Mouse (Mus musculus) urinary bladder, postnatal 25 days (tissue): ENCODE data around the gene Osgepl1.
A peak's percentile ranks its signal among the peaks of the same experiment; 100 is the strongest.
"Not testable (repeated sequence)": the region's sequence is repeated elsewhere in the genome, so short reads cannot be mapped to it uniquely, and the experiment has no call there.

Experiments
- DNase-seq: peaks from one replicate; pipeline ENCODE4 v3.0.0; 2022; ENCODE audit warnings: low spot score

The Osgepl1 gene

GRCm38 (mm10) chr1:53312989-53313967 is at the start of gene Osgepl1:
Gene Osgepl1 (plus strand): TSS chr1:53313624.
- DNase-seq, result peak; percentile 81

DNA sequence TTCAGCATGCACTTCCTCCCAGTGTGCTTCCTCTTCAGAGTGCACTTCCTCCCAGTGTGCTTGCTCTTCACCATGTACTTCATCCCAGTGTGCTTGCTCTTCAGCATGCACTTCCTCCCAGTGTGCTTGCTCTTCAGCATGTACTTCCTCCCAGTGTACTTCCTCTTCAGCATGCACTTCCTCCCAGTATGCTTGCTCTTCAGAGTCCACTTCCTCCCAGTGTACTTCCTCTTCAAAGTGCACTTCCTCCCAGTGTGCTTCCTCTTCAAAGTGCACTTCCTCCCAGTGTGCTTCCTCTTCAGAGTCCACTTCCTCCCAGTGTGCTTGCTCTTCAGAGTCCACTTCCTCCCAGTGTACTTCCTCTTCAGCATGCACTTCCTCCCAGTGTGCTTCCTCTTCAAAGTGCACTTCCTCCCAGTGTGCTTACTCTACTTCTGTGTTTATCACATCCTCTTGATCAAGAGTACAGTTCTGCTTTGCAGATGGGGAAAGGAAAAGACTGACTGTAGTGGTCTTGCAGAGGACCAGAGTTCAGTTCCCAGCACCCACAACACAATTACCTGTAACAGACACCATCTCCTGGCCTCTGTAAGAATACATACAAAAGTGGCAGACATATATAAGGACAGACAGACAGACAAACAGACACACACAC is 48.3 kb upstream of the Osgepl1 start:
- DNase-seq, result not testable (repeated sequence)

GRCm38 (mm10) chr1:53269901-53270300 is 43.5 kb upstream of the Osgepl1 start:
- no peak for DNase-seq

GRCm38 (mm10) chr1:53272646-53273045 is 40.8 kb upstream of the Osgepl1 start:
- no peak for DNase-seq

GRCm38 (mm10) chr1:53291197-53291596 is 22.2 kb upstream of the Osgepl1 start:
- no peak for DNase-seq

GRCm38 (mm10) chr1:53296581-53297383 is 16.6 kb upstream of the Osgepl1 start, which contains the start of the genes Pms1, Ormdl1 and Gm28778:
Gene Pms1 (minus strand): TSS chr1:53297018.
Gene Ormdl1 (plus strand): TSS chr1:53297095.
Gene Gm28778 (plus strand): TSS chr1:53297111.
- DNase-seq, result peak; percentile 94

DNA sequence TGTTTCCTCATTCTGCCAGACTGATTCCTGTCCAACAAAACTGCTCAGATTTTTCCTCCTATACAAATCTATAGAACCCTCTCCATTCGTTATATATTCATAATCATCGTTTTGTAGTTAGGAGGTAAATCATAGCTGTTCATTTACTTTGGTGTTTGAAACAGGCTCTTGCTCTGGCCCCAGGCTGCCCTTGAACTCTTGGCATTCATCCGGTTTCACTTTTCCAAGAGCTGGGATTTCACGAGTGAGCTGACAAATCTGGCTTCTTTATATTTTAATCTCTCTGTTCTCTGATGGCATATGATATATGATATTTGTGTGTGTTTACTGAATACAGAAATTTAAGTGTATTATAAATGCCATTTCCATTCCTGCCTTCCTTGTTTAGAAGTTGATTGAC is 12.9 kb upstream of the Osgepl1 start:
- DNase-seq, result no peak

DNA sequence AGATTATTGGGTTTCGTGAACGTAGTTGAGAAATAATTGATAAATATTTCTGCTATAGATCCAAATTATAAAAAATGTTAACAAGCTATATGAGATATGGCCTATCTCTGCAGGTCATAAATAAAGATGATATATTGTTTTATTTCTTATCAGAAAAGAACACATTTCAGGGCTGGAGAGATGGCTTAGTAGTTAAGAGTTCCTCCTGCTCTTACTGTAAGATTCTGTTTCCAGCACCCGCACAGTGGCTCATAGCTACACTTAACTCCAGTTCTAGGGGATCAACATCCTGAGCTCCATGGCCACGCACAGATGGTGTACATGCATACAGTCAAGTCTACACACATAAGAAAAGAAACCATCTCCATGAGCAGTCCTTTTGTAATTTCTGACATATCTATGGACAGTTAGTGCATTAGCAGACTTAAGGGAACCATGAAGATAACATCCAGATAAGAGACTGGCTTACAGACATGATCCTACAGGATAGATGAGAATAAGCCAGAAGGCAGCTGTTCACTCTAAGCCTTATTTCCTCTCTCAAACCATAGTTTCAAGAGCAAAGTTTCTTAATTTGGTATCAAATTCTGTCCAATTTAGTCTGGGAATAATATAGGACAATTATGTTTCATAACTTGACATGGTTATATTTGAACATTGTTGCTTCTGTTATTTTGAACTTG is 8.4 kb downstream of the Osgepl1 start:
- no peak for DNase-seq

DNA sequence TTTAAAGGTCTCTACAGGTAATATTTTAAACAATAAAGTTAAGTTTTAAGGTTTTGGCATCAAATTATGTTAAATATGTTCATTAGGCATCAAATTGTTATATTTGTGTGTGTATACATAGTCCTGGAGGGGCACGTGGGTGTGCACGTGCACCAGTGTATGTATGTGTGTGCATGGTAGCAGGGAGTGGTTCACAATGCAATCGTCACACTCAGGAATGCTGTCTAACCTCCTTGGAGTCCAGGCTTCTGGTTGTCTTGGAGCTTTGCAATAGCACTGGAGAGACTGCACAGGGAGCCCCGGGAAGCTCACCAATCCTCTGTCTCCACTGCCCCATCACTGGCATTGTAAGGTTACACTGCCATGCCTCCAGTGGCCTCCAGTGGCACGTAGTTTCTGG is 9.8 kb downstream of the Osgepl1 start:
- DNase-seq, result no peak

DNA sequence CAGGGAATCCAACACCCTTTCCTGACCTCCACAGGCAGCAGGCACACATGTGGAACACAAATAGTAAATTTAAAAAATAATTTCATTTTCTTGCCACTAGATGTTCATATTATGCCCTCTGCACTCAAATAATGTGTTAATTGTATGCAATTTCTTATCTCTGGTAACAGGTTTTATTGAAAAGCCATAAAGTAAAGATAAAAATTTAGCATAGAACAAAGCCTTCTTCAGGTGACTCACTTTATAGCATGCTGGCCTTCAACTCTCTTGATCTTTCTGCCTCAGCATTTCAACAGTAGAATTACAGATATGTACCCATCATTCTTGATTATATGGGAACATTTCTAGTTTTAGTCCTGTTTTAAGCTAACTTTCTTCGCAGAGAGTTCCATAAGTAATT is 10.9 kb downstream of the Osgepl1 start:
- no peak for DNase-seq

DNA sequence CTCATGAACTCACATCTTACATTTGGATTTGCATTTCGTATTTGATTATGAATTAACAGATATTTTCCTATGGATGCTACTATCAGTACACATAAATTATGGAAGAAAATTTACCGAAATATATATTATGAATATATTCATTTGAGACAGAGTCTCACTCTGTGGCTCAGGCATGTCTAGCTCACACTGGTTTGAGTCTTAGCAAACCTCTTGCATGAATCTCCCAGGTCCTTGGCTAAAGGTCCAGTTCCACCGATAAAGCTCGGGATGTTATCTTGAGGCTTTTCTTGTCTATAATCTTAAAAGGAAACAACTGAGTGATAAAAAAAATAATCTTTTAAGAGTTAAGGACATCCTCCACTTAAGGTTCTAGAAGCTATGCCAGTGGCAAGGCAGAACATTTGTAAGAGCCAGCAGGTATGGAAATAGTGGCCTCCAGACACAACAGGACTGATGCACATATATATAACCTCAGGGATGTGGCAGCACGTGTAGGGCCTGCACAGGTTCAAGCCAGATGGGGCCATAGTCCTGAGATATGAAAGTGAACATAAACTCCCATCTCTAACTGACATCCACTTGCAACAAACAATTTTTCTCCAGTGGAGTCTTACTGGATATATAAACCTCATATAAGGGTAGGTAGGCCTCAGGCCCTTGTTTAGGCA is 11.5 kb downstream of the Osgepl1 start:
- DNase-seq, result no peak

- not testable (repeated sequence) for DNase-seq
Observed at GRCm38 (mm10) chr1:53333527-53333926, 20.1 kb downstream of the Osgepl1 start.

GRCm38 (mm10) chr1:53335465-53335864 is 22.0 kb downstream of the Osgepl1 start:
- DNase-seq, result no peak

DNA sequence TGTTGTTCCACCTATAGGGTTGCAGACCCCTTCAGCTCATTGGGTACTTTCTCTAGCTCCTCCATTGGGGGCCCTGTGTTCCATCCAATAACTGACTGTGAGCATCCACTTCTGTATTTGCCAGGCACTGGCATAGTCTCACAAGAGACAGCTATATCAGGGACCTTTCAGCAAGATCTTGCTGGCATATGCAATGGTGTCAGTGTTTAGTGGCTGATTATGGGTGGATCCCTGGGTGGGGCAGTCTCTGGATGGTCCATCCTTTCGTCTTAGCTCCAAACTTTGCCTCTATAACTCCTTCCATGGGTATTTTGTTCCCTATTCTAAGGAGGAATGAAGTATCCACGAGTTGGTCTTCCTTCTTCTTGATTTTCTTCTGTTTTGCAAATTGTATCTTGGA is 24.0 kb downstream of the Osgepl1 start:
- not testable (repeated sequence) for DNase-seq

DNA sequence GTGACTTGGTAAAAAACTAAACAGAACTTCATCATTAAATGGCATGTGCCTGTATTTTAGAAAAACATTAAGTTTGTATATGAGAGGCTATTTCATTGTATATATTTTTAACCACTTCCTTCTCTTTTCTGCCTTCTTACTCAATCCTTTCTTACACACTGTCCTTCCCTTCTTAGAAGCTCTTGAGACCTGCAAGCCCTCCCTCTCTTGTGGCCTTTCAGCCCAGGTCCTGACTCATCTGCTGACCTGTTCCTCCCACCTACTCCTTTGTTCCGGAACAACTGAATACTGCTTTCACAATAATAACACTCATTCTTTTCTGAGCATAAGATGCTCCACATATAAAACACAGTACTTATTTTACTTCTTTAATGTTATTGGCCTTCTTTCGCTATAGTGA is 27.6 kb downstream of the Osgepl1 start:
- DNase-seq, result no peak

GRCm38 (mm10) chr1:53352327-53353261 is 39.2 kb downstream of the Osgepl1 start, which contains the start of the genes Asdurf, Gm28551 and Asnsd1:
Gene Asdurf (minus strand): TSS chr1:53352619.
Gene Gm28551 (minus strand): TSS chr1:53352667.
Gene Asnsd1 (minus strand): TSS chr1:53352752.
- DNase-seq, result peak; percentile 96

DNA sequence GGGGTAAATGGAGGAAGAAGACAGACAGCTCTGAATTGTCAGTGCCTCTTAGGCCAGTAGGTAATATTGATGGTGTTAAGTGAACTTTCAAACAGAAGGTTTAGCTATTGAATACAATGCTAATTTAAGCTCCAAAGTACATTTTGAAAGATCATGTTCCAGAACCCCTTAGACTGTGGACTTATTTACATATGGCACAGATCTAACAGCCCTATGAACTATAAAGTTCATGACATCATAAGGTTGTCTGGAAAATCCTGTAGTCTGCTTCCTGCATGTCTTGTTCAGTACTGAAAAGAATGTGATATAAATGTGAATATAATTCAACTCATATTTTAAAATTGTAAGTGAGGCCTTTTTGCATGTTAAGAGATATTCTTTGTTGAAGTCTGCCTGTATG is 45.6 kb downstream of the Osgepl1 start:
- DNase-seq, result no peak
